Mouse (Mus musculus): ENCODE measurements at regions not wholly inside any gene's neighbourhood (a gene's known extent, or its start where the extent isn't known, plus 50 kb on each side); places are given as distances from the start of the nearest gene placed in this dataset.

- no peak for DNase-seq
Observed at GRCm38 (mm10) chr13:83111503-83111902, 392.3 kb upstream of the Mef2c start.

DNA sequence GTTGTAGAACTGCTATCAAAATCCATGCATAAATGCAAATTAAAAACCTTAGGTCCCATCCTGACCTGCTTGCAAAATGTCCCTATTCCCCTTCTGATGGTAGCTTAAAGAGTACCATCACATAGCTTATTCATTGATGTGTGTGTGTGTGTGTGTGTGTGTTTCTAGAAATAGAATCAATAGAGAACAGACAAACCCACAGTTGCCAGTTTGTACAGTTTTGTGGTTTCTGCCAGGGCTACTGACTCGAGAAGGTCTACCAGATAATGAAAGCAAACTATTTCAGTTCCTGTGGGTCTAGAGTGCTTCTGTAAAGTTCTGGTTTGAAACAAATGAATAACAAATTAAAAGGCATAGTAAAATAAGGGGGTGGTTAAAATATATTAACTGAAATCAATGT is 391.5 kb upstream of the Mef2c start:
- DNase-seq = no peak

- DNase-seq = no peak
Observed at GRCm38 (mm10) chr13:83112741-83113140, 391.1 kb upstream of the Mef2c start.

DNA sequence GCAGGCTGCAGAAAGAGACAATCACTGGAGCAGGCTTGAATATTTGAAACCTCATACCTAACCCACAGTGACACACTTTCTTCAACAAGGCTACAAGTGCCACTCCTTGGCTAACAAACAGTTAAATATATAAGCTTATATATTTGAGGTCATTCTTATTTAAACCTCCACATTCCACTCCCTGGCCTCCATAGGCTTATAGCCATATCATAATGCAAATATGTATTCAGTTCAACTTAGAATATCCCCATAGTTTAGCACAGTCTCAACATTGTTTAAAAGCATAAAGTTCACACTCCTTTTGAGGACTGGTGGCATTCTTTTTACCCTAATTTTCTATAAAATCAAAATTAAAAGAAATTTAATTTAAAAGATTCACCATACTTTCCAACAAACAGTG is 390.0 kb upstream of the Mef2c start:
- DNase-seq = no peak

DNA sequence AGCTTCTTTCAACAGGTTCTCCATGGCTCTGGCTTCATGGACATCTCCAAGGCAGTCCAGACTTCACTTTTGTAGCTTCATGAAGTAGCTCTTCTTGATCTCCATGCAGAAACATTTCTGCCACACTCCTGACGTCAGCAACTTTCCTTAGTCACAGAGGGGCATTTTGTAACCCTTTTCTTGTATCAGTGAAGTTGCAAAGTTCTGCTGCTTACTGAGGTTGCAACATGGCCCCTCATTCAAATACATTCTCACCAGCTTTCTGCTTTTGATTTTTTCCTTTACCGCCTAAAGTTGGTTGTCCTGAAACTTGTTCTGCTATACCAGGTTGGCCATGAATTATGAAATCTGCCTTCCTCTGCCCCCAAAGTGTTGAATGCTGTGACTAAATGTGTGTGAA is 389.4 kb upstream of the Mef2c start:
- DNase-seq = no peak

DNA sequence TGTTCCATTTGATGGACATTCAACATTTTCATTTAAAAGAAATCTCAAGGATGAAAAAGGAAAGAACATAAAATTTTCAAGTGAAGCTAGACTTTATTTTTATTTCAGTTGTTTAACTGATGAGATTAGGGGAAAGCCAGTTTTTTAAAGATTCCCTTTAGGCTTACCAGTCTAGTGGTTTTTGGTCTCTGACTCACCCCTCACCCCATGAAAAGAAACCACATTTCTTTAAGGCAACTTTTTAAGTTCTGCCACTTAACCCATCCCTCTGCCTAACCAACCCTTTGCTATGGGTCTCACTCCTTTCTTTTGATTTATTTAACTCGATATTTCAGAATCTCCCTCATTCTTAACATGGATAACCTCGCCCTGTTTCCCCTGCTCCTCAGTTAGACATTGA is 388.1 kb upstream of the Mef2c start:
- no peak for DNase-seq

DNA sequence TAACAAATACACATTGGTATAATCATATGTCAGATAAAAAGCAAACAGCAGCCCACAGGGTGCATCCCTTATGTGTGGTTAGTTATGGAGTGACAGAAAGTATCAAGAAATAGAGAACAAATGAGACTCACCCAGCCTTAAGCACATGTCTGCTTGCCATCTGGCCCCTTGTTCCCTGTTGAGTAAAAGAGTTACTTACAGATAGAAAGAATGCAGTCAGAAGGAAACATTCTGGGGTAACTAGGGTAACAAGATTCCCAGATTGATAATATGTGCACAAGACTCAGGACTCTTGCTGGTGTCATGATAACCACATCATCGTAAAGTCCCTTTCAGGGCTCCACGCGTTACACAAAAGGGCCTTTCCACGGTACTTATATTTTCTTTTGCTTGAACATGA is 383.5 kb upstream of the Mef2c start:
- DNase-seq = no peak

DNA sequence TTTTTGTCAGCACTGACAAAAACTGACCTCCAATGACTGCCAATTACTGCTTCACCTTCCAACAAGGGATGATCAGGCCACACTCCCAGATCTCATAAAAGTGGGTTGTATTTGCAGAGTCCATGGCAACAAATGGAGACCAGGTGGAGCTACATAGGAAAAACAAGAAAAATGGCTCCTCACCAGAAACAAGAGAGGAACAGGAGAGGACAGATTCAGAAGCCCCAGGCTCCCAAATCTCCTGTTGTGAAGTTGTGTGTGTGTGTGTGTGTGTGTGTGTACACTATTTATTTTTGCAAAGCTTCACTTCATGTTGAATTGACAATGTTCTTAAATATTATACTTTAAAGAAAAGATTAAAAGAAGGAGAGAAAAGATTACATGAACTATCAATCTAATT is 380.2 kb upstream of the Mef2c start:
- no peak for DNase-seq

DNA sequence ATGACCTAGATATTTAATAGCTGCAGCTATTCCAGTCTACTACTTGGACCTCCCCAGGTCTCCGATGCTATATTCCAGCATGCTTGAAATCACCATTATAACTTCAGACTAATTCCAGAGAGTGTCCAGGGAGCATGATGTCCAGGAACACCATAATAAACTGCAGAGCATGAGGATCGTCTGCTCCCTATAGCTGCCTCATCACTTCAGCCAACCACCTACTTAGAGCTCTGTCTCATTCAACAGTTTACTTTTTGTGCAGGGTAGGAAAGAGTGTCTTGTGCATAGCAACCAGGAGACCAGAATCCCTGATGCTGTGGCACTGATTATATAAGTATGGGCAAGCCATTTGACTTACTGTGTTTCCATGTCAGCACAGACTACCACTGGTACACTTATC is 379.2 kb upstream of the Mef2c start:
- no peak for DNase-seq

GRCm38 (mm10) chr13:83126438-83126837 is 377.4 kb upstream of the Mef2c start:
- DNase-seq = no peak

DNA sequence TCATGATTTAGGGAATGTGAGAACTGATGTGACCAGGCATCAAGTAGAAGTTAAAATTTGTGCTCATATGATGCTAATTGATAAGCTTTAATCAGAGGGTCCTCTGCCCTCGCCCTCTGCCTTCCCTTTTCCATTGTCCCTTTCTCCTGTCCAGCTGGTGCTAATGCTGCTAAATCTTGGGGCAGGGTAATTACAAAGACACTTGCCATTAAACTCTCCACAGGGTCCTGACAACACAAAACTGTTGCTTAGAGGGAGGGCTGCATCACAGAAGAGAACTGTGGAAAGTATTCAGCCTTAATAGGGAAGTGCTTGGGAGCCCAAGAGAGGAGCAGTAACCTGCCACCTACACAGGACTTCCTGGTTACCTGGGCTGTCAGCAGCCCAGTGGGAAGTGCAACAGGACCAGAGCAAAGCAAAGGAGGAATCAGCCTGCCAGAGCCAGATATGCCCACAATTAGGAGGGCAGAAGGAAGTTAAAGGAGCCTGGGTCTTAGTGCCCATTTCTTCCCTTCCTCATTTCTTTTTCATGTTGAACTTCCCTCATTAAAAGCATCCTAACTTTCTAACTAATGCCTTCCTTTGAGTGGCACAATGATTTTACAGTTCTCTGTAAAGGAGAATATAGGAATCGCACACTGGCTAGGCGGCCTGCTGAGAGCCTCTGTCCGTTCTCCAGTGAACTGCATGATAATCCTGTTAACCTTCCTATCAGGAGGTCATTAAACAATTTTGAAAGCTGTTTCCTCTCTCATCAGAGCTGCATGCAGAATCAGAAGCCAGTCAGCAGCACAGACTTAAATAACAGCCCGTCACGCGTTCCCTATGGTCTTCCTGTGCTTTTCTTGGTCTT is 372.5 kb upstream of the Mef2c start:
- DNase-seq = no peak

DNA sequence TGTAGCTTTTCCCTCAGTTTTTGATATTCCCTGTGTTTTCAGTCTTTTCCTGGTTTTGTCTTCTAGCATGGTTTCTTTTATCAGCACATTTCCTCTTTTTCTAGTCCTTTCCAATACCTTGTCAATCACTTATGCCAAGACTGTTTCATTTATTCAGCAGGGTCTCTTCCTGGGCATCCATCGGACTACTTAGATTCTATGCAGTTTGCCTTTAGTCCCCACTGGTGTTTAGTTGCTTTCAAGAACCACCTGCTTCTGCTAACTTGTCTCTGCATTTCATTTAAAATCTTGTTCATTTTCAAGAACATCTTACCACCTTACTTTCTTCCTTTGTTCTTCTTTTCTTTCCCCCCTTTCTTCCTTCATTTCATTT is 371.9 kb upstream of the Mef2c start:
- DNase-seq = no peak

- no peak for DNase-seq
Observed at GRCm38 (mm10) chr13:83132671-83133638, 370.9 kb upstream of the Mef2c start.

DNA sequence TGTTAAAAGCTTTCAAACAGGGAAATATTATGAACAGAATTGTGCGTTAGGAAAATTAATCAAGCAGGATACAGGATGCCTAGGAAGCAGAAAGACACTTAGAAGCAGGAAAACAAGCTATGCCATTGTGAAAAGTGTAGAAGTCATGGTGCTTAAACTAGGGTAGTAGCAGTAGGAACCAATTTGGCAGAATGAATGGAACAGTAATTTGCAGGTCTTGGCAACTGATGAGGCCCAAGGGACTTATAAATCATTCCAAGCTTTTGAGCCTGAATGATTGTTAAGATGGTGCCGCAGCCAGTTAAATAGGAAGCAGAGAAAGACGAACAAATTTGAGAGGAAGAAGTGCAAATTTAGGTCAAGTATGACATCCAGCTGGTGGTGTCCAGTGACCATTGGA is 360.5 kb upstream of the Mef2c start:
- no peak for DNase-seq

DNA sequence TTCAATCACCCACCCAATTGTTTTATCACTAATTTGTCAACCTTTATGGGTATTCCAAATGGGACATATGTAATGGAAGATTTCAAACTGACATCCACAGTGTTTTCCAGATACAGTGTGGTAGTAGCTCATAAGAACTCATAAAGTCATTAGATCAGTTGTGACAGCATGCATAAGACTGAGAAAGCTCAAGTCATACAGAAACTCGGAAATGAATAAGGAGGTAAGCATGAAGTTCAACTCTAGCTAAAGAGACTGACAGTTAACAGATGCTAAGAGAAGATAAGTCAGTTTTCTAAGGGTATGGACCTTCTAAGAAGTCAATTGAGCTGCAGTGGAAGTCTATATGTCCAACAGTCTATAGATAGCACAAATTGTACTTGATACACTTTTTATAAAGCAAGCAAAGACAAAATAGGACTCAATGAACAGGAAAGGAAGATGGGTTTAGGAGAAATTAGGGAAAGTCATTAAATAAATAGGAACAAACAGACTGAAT is 349.2 kb upstream of the Mef2c start:
- DNase-seq = no peak

DNA sequence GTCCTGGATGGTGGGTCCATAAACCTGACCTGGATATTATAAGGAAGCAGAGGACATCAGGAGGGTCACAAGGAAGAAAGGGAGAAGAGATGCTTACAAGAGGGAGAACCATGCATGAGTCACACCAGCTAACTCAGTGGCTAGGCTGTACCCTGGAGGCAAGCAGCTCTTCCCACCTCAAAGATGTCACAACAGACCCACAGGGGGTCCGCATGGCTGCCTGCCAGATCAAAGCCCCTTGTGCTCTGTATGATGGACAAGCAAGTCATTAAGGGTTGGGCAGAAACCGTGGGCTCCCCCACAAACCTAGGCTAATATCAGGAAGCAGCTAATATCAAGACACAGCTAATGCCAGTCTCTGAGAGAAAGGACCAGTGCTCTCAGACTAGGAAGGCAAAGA is 343.9 kb upstream of the Mef2c start:
- DNase-seq = no peak

DNA sequence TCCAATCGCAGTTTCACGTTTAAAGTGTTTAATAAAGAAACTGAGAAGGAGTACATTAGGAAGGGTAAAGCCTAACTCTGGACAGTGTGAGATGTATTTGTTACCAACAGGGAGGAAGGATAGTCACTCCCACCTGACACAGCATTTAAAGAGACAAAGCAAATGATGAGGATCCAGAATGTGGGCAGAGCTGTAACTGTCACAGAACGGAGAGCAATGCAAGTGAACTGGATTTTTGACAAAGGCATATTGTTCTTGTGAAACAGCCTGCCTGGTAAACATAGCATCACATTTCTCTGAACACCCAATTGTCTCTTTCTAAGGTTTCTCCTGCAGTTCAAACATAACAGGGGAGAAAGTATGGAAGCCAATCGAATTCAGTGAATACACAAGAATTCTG is 341.1 kb upstream of the Mef2c start:
- DNase-seq = no peak

- DNase-seq = no peak
Observed at GRCm38 (mm10) chr13:83175086-83175485, 328.7 kb upstream of the Mef2c start.

DNA sequence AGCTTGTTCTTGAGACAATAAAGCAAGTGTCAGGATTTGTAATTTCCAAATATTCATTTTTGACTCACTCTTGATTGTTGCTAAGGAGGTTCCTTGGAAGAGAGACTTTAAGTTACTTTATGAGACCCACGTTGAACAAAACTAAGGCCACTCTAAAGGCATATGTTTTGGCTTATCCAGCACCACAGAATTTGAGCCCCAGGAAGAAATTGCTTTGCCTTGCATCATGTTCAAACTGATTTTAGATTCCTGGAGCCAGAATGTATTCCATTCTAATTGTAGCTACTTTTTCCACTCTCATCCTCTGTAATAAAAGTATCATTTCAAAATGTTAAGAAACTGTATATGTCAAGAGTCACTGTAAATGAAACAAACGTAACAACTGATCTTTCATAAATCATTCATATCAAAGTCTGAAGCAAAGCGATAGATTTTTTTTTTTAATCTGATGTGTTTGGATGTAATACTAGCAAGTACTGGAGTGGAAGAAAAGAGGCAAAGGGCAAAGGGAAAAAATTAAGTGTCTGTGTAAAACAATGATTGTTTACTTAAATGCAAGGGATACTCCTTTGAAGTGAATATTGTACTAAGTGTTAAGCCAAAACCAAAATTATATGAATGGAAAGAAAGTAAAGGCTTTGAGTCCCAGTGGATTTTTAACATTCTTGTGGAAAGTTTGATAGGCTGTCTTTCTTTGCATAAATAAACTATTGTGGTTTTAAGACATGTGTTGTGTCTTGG is 301.7 kb upstream of the Mef2c start:
- DNase-seq = no peak

DNA sequence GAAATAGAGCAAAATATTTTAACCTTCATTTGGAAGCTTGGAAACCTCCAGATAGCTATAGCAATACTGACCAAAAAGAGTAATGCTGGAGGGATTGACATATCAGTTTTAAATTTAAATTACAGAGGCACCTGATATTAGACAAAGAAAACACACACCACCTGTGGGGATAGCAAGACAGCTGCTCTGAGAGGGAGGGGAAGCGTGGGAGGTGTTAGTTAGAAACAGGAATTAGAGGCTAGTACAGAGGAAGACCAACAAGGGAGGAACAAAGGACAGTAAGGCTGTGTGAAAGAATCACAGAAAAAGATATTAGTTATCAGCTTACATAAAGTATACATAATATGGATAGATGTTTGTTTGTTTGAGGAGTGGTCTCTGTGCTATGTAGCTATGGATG is 297.2 kb upstream of the Mef2c start:
- no peak for DNase-seq

DNA sequence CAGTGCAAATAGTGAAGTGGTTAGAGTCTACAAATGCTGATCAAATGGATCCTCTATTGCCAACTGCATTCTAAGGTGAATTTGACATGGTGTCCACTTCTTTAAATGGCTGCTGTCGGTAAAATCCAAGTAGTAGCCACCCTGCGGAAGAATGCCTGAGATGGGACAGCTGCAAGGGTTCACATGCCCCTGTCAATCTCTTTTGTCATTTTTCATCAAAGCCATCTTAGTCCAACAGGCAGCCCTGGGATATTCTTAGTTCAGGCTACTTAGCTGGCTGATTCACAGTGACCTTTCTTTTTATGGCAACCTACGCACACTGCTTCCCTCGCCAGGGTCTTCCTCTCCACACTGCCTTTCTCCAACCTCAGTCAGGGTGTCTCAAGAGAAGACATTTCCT is 296.3 kb upstream of the Mef2c start:
- DNase-seq = no peak

GRCm38 (mm10) chr13:83208111-83208510 is 295.7 kb upstream of the Mef2c start:
- DNase-seq = no peak

- DNase-seq = no peak
Observed at GRCm38 (mm10) chr13:83214811-83215210, 289.0 kb upstream of the Mef2c start.

All from adrenal gland, postnatal 36 days (tissue).